Mouse (Mus musculus) MEL (cell line): ENCODE results near the gene Sgtb. TPM values are rescaled to one million over a fixed set of nuclear protein-coding genes. Genes with fewer than 3 reads are reported as not detected.
A peak's percentile ranks its signal among the peaks of the same experiment; 100 is the strongest.

Experiments used
- DNase-seq: peaks from one replicate; pipeline ENCODE4 v3.0.0; 2011; ENCODE audit warnings: low read depth, low spot score
- H3K27ac ChIP-seq: 2 replicates; pipeline ENCODE4 v1.5.1; 2012; ENCODE audit warnings: low read depth, mild to moderate bottlenecking, control low read depth, low read length, moderate library complexity; ENCODE audit not compliant: control insufficient read depth
- H3K27me3 ChIP-seq, 2 experiments: fragments of 150-350 bp in 1 of 2; sonication (generic) in 1 of 2; 2 replicates each; pipeline ENCODE4 v1.6.1; 2012; ENCODE audit warnings: low read length in 2 of 2, mild to moderate bottlenecking in 2 of 2, improper control_type of control experiment in 1 of 2, moderate library complexity in 1 of 2; ENCODE audit not compliant: insufficient read depth in 2 of 2, control insufficient read depth in 1 of 2
- H3K36me3 ChIP-seq, 2 experiments: 2 replicates each; pipeline ENCODE4 v1.6.1; 2012 to 2014; ENCODE audit warnings: low read length in 2 of 2, improper control_type of control experiment in 1 of 2, inconsistent platforms in 1 of 2, mild to moderate bottlenecking in 1 of 2; ENCODE audit not compliant: insufficient read depth in 2 of 2, control insufficient read depth in 1 of 2
- H3K4me1 ChIP-seq, 2 experiments: fragments of 150-350 bp in 1 of 2; sonication (generic) in 1 of 2; 2 replicates each; pipeline ENCODE4 v1.6.1; 2012; ENCODE audit warnings: low read length in 2 of 2, improper control_type of control experiment in 1 of 2, mild to moderate bottlenecking in 1 of 2; ENCODE audit not compliant: insufficient read depth in 2 of 2, control insufficient read depth in 1 of 2
- H3K4me3 ChIP-seq, 2 experiments: fragments of 150-350 bp in 1 of 2; sonication (generic) in 1 of 2; 2 replicates each; pipeline ENCODE4 v1.5.1; 2012; ENCODE audit warnings: low read depth in 2 of 2, low read length in 2 of 2, mild to moderate bottlenecking in 2 of 2, moderate library complexity in 2 of 2, control low read depth in 1 of 2, improper control_type of control experiment in 1 of 2; ENCODE audit not compliant: control insufficient read depth in 1 of 2, insufficient read depth in 1 of 2
- H3K79me2 ChIP-seq: 2 replicates; pipeline ENCODE4 v1.6.1; 2012; ENCODE audit warnings: mild to moderate bottlenecking, low read length, moderate library complexity; ENCODE audit not compliant: control insufficient read depth, poor library complexity, insufficient read depth
- H3K9ac ChIP-seq: 2 replicates; pipeline ENCODE4 v1.6.1; 2012; ENCODE audit warnings: low read depth, mild to moderate bottlenecking, control low read depth, low read length, moderate library complexity; ENCODE audit not compliant: control insufficient read depth, poor library complexity, severe bottlenecking
- H3K9me3 ChIP-seq: fragments of 150-350 bp; sonication (generic); replicated peaks from 2 replicates; pipeline ENCODE4 v1.6.1; 2012; ENCODE audit warnings: mild to moderate bottlenecking, low read length, improper control_type of control experiment, moderate library complexity; ENCODE audit not compliant: insufficient read depth
- CHD1 ChIP-seq: IDR thresholded peaks from 2 replicates; pipeline ENCODE4 v1.6.1; 2012; ENCODE audit warnings: low read depth, mild to moderate bottlenecking, inconsistent platforms, low read length, improper control_type of control experiment
- CTCF ChIP-seq, 3 experiments: IDR thresholded peaks in 2 of 3; conservative IDR thresholded peaks in 1 of 3; 2 replicates each; pipeline ENCODE4 v1.5.1; 2011 to 2012; ENCODE audit warnings: low read length in 3 of 3, low read depth in 2 of 3, mild to moderate bottlenecking in 2 of 3, improper control_type of control experiment in 1 of 3, inconsistent platforms in 1 of 3, mixed read lengths in 1 of 3, moderate library complexity in 1 of 3; ENCODE audit not compliant: control insufficient read depth in 1 of 3, insufficient read depth in 1 of 3, poor library complexity in 1 of 3, severe bottlenecking in 1 of 3
- E2F4 ChIP-seq: IDR thresholded peaks from 2 replicates; pipeline ENCODE4 v1.6.1; 2011; ENCODE audit warnings: low read depth, low read length, improper control_type of control experiment, borderline replicate concordance
- ELF1 ChIP-seq: IDR thresholded peaks from 2 replicates; pipeline ENCODE4 v1.6.1; 2014; ENCODE audit warnings: low read depth, mild to moderate bottlenecking, inconsistent platforms, low read length, improper control_type of control experiment, moderate library complexity
- EP300 ChIP-seq, 2 experiments: IDR thresholded peaks; 2 replicates each; pipeline ENCODE4 v1.6.1; 2011; ENCODE audit warnings: improper control_type of control experiment in 2 of 2, low read length in 2 of 2, low read depth in 1 of 2, mild to moderate bottlenecking in 1 of 2
- ETS1 ChIP-seq: IDR thresholded peaks from 2 replicates; pipeline ENCODE4 v1.6.1; 2012; ENCODE audit warnings: low read depth, mild to moderate bottlenecking, inconsistent platforms, low read length, improper control_type of control experiment, moderate library complexity
- GATA1 ChIP-seq: IDR thresholded peaks from 2 replicates; pipeline ENCODE4 v1.6.1; 2011; ENCODE audit warnings: low read depth, low read length, improper control_type of control experiment
- KAT2A ChIP-seq: conservative IDR thresholded peaks from 2 replicates; pipeline ENCODE4 v1.6.1; 2012; ENCODE audit warnings: low read depth, low read length, improper control_type of control experiment, inconsistent platforms
- MAX ChIP-seq: IDR thresholded peaks from 2 replicates; pipeline ENCODE4 v1.6.1; 2011; ENCODE audit warnings: low read length, improper control_type of control experiment
- MAZ ChIP-seq: IDR thresholded peaks from 2 replicates; pipeline ENCODE4 v1.6.1; 2012; ENCODE audit warnings: low read depth, mild to moderate bottlenecking, inconsistent platforms, low read length, improper control_type of control experiment
- MEF2A ChIP-seq: IDR thresholded peaks from 2 replicates; pipeline ENCODE4 v1.6.1; 2014; ENCODE audit warnings: low read depth, mild to moderate bottlenecking, inconsistent platforms, low read length, improper control_type of control experiment; ENCODE audit not compliant: poor library complexity, insufficient replicate concordance, severe bottlenecking; ENCODE audit errors: extremely low read depth
- MXI1 ChIP-seq: IDR thresholded peaks from 2 replicates; pipeline ENCODE4 v1.6.1; 2011; ENCODE audit warnings: mild to moderate bottlenecking, low read depth, low read length, improper control_type of control experiment
- MYC ChIP-seq: IDR thresholded peaks from 2 replicates; pipeline ENCODE4 v1.6.1; 2011; ENCODE audit warnings: low read depth, mild to moderate bottlenecking, low read length, improper control_type of control experiment, moderate library complexity
- NELFE ChIP-seq: IDR thresholded peaks from 2 replicates; pipeline ENCODE4 v1.6.1; 2011; ENCODE audit warnings: low read depth, low read length, improper control_type of control experiment
- NRF1 ChIP-seq: IDR thresholded peaks from 2 replicates; pipeline ENCODE4 v1.6.1; 2014; ENCODE audit warnings: low read depth, mild to moderate bottlenecking, inconsistent platforms, low read length, improper control_type of control experiment, moderate library complexity; ENCODE audit not compliant: poor library complexity, insufficient read depth, severe bottlenecking
- POLR2A ChIP-seq, 2 experiments: IDR thresholded peaks; 2 replicates each; pipeline ENCODE4 v1.6.1; 2011 to 2012; ENCODE audit warnings: low read length in 2 of 2, mild to moderate bottlenecking in 2 of 2, control low read depth in 1 of 2, improper control_type of control experiment in 1 of 2, low read depth in 1 of 2, moderate library complexity in 1 of 2; ENCODE audit not compliant: control insufficient read depth in 1 of 2, insufficient read depth in 1 of 2, poor library complexity in 1 of 2
- RCOR1 ChIP-seq: IDR thresholded peaks from 2 replicates; pipeline ENCODE4 v1.6.1; 2012; ENCODE audit warnings: low read depth, mild to moderate bottlenecking, inconsistent platforms, low read length, improper control_type of control experiment
- SIN3A ChIP-seq: IDR thresholded peaks from 2 replicates; pipeline ENCODE4 v1.6.1; 2012; ENCODE audit warnings: low read length, improper control_type of control experiment, inconsistent platforms
- TAL1 ChIP-seq: IDR thresholded peaks from 2 replicates; pipeline ENCODE4 v1.6.1; 2012; ENCODE audit warnings: mild to moderate bottlenecking, inconsistent platforms, low read length, moderate library complexity, mixed read lengths
- TCF12 ChIP-seq: IDR thresholded peaks from 2 replicates; pipeline ENCODE4 v1.6.1; 2014; ENCODE audit warnings: low read depth, mild to moderate bottlenecking, inconsistent platforms, low read length, improper control_type of control experiment, moderate library complexity
- UBTF ChIP-seq: IDR thresholded peaks from 2 replicates; pipeline ENCODE4 v1.6.1; 2012; ENCODE audit warnings: low read depth, mild to moderate bottlenecking, inconsistent platforms, low read length, improper control_type of control experiment, moderate library complexity, borderline replicate concordance; ENCODE audit not compliant: insufficient read depth
- USF1 ChIP-seq: IDR thresholded peaks from 2 replicates; pipeline ENCODE4 v1.6.1; 2014; ENCODE audit warnings: low read depth, mild to moderate bottlenecking, inconsistent platforms, low read length, improper control_type of control experiment, moderate library complexity
- USF2 ChIP-seq, 2 experiments: IDR thresholded peaks; 2 replicates each; pipeline ENCODE4 v1.6.1; 2011 to 2012; ENCODE audit warnings: improper control_type of control experiment in 2 of 2, low read length in 2 of 2, borderline replicate concordance in 1 of 2, inconsistent platforms in 1 of 2, low read depth in 1 of 2, mild to moderate bottlenecking in 1 of 2; ENCODE audit not compliant: insufficient read depth in 1 of 2
- ZC3H11A ChIP-seq: IDR thresholded peaks from 2 replicates; pipeline ENCODE4 v1.6.1; 2012; ENCODE audit warnings: low read depth, mild to moderate bottlenecking, inconsistent platforms, low read length, improper control_type of control experiment
- ZKSCAN1 ChIP-seq: IDR thresholded peaks from 2 replicates; pipeline ENCODE4 v1.6.1; 2012; ENCODE audit warnings: low read depth, mild to moderate bottlenecking, inconsistent platforms, low read length, improper control_type of control experiment, moderate library complexity
- ZMIZ1 ChIP-seq: IDR thresholded peaks from 2 replicates; pipeline ENCODE4 v1.6.1; 2012; ENCODE audit warnings: low read depth, mild to moderate bottlenecking, inconsistent platforms, low read length, improper control_type of control experiment, moderate library complexity
- ZNF384 ChIP-seq: IDR thresholded peaks from 2 replicates; pipeline ENCODE4 v1.6.1; 2012; ENCODE audit warnings: low read depth, mild to moderate bottlenecking, inconsistent platforms, low read length, improper control_type of control experiment
- polyA plus RNA-seq, 2 experiments: library from polyadenylated mRNA; stranded (reverse) in 1 of 2; unstranded in 1 of 2; fragments of >175 nt in 1 of 2; fragments of >200 nt in 1 of 2; gene quantifications; 2 replicates each; pipeline versions ENCODE4 v1.2.1 to v1.2.4; 2012; ENCODE audit warnings: low replicate concordance in 2 of 2, low read depth in 1 of 2; ENCODE audit not compliant: insufficient read length in 2 of 2, insufficient read depth in 1 of 2, missing spikeins in 1 of 2
- total RNA-seq: library from RNA; depleted of rRNA; stranded (reverse); fragments of 300-350 nt; gene quantifications from 2 replicates; pipeline ENCODE4 v1.2.3, GENCODE M21; 2012; rRNA removed

Sgtb gene
- total RNA-seq (0.03 TPM in 1 of 2 replicates, not detected in the other), polyA plus RNA-seq (under 1 TPM in 1 of 2 experiments, not detected in 1; 0.11 TPM)

DNA sequence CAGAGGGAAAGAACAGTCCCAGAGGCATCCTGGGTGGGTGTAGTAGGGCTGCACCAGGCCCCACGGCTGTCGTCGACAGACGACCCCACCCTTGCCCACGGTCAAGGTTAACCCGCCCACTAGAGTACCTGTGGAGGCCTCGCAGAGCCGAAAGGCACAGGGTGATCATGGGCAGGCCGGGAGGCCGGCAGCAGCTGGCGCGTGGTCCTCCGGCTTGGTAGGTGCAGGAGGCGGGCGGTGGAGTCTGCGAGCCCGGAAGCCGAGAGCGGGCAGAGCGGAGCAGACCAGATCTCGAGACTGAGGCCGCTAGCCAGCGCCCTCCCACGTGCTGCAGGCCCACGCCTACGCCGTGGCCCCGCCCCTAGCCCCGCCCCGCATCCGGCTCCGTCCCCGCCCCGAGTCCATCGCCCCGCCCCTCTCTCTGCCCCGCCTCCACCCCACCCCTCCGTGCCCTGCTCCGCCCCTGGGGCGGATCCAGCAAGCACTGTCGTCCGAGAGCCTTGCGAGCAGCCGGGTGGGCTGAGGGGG lies at the start of gene Sgtb, which contains the start of gene Nln:
TSS of gene Sgtb (plus strand) at position 454 of the 528 bp plus-strand sequence.
TSS of gene Nln (minus strand) at position 327 of the 528 bp plus-strand sequence.
- Histone ChIP-seq H3K9me3 (no peaks in the 10 kb centered on the region), H3K9ac (peak within 1 kb of the TSS; percentile 78), H3K4me1 (peaks cover 0 to 9% of the 10 kb centered on the region in 2 experiments; a peak in 1 of 4 replicates), H3K36me3 (peaks cover 0 to 2% of the 10 kb centered on the region in 2 experiments; a peak in 1 of 4 replicates), H3K27me3 (peaks cover 3 to 5% of the 10 kb centered on the region in 2 experiments; a peak in 3 of 4 replicates), H3K79me2 (peaks cover 5% of the 10 kb centered on the region; the same call in 1 of the 2 replicates), H3K4me3 (peak within 1 kb of the TSS; percentile 82)
- TF ChIP-seq ZC3H11A (no peak), CTCF (IDR thresholded peaks at IDR 0.05 in 2 of 3, conservative IDR thresholded peaks at IDR 0.05 in 1 of 3; ENCODE audit: control insufficient read depth in 1 of 3, insufficient read depth in 1 of 3, low read depth in 2 of 3, low read length in 3 of 3, poor library complexity in 1 of 3, severe bottlenecking in 1 of 3) (no peak), MEF2A (no peak), ETS1 (no peak), NRF1 (no peak), GATA1 (no peak), USF2 (IDR thresholded peaks at IDR 0.05; ENCODE audit: borderline replicate concordance in 1 of 2, insufficient read depth in 1 of 2, low read depth in 1 of 2, low read length in 2 of 2) (no peak), MAX (peak; percentile 90), CHD1 (no peak), POLR2A (IDR thresholded peaks at IDR 0.05; ENCODE audit: control insufficient read depth in 1 of 2, insufficient read depth in 1 of 2, low read depth in 1 of 2, low read length in 2 of 2, poor library complexity in 1 of 2) (peak; percentile 67 to 73; a peak in 3 of 4 replicates), NELFE (peak; percentile 42), ZMIZ1 (no peak), TCF12 (0 out of 2 replicates have a peak, but pooled peaks have one; percentile 28), MXI1 (peak; percentile 95), SIN3A (peak; percentile 85; the same call in 1 of the 2 replicates), USF1 (peak; percentile 82), ELF1 (peak; percentile 52; the same call in 1 of the 2 replicates)
- TF ChIP-seq, all 39 proteins: peak for 8
- DNase-seq, result peak; percentile 91
- peak within 1 kb of the TSS; percentile 25; the same call in 1 of the 2 replicates for H3K27ac ChIP-seq

DNA sequence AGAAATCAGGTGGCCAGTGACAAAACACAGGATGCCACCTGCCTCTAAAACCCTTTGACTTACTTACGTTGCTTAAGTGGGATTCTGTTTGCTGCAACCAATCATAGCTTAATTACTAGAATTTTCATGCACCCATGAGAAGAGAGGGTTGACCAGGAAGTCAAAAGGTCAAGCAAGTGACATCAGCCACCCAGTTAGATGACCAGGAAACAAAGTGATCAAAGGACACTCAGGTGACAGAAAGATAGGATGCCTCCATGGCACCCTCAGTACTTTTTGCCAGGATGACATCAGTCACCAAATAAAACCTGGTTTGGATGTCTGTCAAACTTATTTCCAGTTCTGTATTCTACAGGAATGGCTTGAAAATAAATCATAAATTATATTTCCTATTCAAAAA lies 49.3 kb upstream of the Sgtb start:
- H3K27ac ChIP-seq, result no peak overlapping the region
- DNase-seq, result no peak
- peaks cover 0 to 2% of the 10 kb centered on the region in 2 experiments; a peak in 1 of 4 replicates for H3K4me1 ChIP-seq
- H3K36me3 ChIP-seq, result peaks cover 0 to 4% of the 10 kb centered on the region in 2 experiments; a peak in 2 of 4 replicates
- no peaks in the 10 kb centered on the region for H3K79me2 ChIP-seq
- no peak overlapping the region for H3K9ac ChIP-seq
- H3K9me3 ChIP-seq, result no peaks in the 10 kb centered on the region
- no peak overlapping the region for H3K4me3 ChIP-seq
- no peaks in the 10 kb centered on the region for H3K27me3 ChIP-seq
- TF ChIP-seq ETS1 (no peak), GATA1 (no peak), ZC3H11A (no peak), KAT2A (no peak), USF1 (no peak), ZNF384 (no peak), TCF12 (no peak), ZMIZ1 (no peak), POLR2A (IDR thresholded peaks at IDR 0.05; ENCODE audit: control insufficient read depth in 1 of 2, insufficient read depth in 1 of 2, low read depth in 1 of 2, low read length in 2 of 2, poor library complexity in 1 of 2) (no peak), TAL1 (no peak), MAZ (no peak), MYC (no peak), CTCF (IDR thresholded peaks at IDR 0.05 in 2 of 3, conservative IDR thresholded peaks at IDR 0.05 in 1 of 3; ENCODE audit: control insufficient read depth in 1 of 3, insufficient read depth in 1 of 3, low read depth in 2 of 3, low read length in 3 of 3, poor library complexity in 1 of 3, severe bottlenecking in 1 of 3) (no peak), E2F4 (no peak), ZKSCAN1 (no peak), UBTF (no peak), RCOR1 (no peak), EP300 (IDR thresholded peaks at IDR 0.05; ENCODE audit: low read depth in 1 of 2, low read length in 2 of 2) (no peak)
